Mouse (Mus musculus) liver (tissue): Measurements from ENCODE around the gene Gnb5.

Experiments used
- DNase-seq: peaks from one replicate; pipeline ENCODE4 v3.0.0-alpha.2; 2020; ENCODE audit warnings: mixed read lengths

Gene Gnb5

DNA sequence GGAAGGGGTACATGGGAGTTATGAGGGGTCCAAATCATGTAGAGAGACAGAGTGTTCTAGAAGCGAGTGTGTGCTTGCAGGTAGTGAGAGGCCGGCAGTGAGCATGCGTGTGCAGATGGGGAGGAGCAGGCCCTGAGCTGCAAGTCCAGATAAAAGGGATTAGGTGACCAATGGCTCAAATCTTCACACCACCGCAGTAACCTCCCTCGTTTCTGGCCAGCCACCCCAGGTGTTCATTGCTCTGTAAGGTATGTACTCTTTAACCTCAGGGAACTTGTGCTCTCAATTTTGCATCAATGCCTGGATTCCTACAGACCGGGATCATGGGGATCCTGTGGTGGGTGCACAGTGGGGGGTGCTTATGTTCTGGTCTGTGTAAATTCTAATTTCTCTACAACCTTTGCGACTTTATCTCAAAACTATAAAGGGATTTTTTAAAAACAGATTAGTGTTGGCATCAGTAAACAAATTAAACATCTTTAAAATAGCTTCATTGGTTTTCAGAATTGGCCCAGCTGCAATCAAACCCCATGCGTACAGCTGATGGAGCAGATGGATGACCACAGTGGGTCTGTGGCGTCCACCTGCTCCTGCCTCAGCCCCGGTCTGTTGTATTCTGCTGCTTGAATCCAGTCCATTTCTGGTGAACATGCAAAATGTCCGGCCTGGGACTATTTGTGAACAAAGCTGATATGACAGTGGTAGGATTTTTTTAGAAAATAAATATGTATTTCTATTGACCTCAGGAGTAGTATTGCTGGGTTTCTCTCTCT, at the start of gene Gnb5:
Gnb5 (plus strand) TSS at position 163 of the 773 bp plus-strand sequence.
- DNase-seq: no peak

DNA sequence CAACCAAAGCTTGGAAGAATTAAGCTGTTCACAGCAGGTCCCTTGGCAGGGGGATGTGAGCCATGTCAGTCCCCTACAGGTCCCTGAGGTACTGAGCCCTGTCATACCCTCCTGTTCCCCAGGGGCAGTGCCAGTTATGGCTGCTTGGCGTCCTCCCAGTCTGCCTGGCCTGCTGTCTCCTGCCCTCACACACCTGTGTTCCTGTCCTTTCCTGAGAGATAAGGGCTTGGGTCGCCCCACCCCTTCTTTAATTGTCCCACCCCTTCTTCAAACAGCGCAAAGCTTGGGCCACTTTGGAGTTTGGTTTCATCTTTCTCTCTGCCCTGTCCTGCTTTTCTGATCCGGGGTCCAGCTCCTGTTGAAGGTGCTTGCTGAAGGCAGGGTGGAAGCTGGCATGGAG, 47.3 kb upstream of the Gnb5 start:
- DNase-seq: no peak

DNA sequence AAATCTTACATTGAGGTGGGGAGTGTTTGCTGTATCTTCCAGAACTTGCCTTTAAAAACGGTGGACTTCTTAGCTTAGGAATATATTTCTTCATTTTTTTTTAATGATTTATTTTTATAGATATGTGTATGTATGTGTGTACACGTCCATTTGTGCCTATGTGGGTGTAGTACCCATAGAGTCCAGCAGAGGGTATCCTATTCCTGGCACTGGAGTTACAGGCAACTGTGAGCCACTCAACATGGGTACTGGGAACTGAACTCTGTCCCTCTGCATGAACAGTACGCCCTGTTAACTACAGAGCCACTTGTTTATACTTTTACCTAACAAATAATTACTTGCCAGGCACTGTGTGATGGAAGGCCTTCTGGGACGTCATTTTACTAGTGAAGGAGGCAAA, 46.4 kb upstream of the Gnb5 start:
- DNase-seq: no peak

DNA sequence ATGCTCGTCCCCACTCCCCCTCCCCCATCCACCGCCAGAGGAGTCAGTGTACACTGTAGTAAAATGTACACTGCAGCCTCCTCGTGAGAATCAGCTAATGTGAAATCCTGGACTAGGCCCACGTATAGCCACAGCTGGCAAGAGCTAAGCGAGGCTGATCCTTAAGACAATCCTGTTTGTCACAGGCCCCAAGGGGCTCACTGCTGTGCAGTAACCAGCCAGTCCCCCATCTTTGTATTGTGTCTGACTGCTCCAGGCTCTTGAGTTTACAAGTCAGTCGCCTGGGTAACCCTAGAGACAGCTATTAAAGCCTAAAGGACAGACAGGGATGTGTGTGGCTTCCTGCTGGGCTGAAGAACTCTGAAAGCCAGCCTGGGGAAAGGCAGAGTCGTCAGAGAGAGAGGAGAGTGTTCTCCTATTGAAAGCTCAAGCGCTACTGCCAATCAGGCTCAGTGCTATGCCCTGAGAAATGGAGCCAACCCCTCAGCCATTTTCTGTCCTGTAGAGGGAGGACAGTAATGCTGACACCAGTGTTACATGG, 44.7 kb upstream of the Gnb5 start:
- peak; percentile 18 for DNase-seq

DNA sequence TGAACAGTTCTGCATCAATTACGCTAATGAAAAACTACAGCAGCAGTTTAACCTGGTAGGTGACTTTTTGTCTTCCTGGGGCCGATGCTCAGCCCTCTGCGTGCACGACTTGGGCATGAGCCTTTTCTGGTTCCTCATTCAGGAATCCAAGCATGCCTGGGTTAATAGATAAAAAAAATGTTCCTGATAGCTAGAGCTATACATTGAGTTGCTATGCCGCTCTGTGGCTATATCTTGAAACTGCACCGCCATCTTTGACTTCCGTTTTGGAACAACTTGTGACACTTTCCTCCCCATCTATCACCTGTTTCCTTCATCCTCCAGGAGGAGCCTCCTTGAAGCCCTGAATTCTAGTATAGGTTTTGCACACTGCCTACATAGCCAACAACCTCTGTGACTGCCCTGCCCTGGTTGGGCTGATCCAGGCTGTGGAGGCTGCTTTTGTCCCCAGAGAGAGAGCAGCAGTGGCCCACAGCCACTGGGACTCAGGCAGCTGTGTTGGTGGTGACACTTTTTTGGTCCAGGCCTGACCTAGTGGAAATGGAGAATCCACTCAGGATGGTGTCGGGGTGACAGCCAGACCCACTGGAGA, 43.8 kb upstream of the Gnb5 start:
- no peak for DNase-seq

DNA sequence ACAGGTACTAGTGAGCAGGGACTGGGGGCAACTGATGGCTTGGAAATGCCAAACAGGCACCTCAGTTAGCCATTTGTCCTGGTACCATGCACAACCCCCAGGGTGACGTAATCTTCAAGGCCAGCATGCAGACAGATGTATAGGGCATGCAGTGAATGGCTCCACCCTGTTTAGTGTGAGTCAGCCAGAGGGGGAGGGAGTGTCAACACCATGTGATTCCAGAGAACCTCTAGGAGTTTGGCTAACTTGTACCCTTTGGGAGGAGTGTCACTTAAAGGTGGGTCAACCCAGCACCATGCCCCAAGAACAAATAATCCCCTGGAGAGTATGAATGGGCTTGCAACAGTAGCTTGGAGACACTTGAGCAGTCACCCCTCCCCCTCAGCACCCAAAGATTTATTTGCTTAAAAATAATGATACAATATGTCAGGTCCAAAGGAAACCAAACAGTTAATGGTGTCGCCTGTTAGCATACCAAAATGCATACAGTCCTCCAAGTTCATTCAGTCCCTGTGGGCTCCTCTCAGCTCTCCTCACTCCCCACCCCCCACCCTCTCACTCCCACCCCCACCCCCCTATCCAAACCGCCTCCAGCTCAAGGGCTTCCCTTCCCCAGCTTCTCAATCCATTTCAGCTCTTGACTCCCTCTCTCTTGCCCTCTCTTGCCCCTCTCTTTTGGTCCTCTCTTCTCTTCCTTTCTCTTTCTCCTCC, 41.9 kb upstream of the Gnb5 start:
- no peak for DNase-seq

DNA sequence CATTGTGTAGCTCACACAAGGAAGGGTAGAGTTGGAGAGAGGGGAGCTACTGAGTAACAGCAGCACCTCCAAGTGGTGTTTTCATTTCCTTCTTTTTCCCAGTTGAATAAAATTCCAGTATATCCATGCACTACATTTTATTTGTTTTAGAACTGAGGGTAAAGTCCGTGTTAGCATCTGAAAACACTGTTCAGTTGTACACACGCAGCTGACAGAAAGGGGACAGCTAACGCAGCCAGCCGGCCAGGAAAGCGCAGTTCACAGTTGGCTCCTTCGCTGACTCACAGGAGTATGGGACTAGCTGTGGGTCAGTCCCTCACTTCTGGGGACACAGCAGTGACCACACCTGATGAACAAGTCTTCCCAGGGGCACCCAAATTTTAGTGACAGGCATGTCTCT, 38.9 kb upstream of the Gnb5 start:
- DNase-seq: no peak

DNA sequence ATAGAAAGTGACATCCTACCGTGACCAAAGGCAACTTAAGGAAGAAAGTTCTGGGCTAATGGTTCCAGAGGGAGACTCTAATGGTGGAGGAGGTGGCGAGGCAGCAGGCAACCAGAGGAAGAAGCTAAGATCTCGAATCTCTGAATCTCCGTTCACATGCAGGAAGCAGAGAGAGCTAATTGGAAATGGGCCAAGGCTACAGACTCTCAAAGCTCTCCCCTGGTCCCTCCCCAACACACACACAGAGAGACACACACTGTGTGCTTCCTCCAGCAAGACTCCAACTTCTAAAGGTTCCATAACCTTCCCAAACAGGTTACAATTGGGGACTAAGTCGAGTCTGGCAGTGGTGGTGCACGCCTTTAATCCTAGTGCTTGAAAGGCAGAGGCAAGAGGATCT, 35.7 kb upstream of the Gnb5 start:
- no peak for DNase-seq

DNA sequence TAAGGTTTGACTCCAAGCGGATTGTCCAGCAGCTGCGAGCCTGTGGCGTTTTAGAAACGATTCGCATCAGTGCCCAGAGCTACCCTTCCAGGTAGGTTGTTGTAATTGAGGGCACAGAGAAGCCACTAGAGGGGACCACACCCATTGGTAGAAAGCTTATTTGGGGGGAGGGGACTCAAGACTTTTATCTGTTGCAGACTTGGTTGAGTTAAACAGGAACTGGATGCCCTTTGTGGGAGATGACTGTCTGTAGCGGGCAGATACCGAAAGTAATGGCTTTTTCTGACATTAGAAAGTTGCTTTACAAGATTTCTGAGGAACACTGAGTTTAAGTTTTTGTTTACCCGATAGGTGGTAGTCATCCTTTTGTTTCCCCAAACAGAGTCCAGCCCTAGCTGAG, 34.5 kb upstream of the Gnb5 start:
- DNase-seq: no peak

DNA sequence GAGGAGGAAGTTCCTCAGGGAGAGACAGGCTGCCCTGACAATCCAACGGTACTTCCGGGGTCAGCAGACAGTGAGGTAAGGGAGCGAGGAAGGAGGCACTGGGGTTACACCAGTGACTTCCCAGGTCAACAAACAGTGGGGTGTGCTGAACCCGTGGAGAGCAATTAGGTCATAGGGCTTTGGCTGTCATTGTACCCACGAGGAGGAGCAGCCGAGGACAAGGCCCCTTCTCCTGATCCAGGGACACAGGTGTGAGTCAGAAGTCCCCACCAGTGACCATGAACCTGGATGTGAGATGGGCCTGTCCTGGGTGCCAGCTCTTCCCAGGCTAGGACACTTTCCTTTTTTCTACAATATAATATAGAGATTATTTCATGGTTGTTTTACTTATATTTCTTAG, 32.4 kb upstream of the Gnb5 start:
- no peak for DNase-seq

DNA sequence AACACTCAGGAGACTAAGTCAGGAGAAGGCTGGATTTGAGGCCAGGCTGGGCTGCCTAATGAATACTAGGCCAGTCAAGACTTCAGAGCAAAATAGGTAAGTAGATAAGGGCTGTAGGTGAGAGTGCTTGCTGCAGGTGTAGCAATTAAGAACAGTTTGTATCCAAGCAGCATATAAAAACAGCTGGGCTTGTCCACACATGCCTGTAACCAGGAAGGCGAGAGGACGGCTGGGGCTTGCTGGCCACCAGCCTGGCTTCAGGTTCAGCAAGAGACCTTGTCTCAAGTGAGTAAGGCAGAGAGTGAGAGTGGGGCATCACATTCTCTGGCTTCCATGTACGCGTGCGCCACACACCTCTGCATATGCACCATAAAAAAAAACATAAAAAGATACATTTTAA, 31.6 kb upstream of the Gnb5 start:
- no peak for DNase-seq

DNA sequence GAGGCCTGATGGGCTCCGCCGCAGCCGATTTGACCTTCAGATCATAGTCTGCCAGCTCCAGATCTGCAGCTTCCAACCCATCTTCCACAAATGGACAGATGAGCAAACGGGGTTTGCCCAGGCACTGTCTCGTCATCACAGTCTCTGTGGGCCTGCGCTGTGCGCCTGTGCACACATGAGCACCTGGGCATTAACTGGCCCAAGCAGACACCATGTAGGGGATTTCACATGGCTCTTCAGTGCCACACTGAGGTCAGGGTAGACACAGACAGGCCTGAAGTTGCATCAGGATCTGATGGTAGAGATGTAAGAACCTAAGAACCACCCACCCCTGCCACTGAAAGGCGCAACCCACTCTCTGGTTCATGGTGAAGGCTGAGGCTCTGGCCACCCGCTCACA, 31.0 kb upstream of the Gnb5 start:
- no peak for DNase-seq

DNA sequence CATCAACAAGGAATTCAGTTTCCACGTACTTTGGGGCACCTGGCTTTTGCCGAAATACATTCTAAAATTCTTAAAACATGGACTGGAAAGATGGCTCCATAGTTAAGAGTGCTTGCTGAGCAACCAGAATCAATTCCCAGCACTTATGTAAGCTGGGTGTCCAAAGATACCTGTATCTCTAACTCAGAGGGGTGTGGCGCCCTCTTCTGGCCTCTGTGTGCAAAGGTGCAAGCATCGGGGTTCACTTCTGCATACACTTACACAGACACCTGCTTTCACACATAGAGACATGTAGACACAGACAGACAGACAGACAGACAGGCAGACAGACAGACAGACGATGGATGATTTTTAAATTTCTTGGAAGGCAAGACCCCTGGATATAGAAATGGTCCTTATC, 25.3 kb upstream of the Gnb5 start:
- DNase-seq: peak; percentile 50

DNA sequence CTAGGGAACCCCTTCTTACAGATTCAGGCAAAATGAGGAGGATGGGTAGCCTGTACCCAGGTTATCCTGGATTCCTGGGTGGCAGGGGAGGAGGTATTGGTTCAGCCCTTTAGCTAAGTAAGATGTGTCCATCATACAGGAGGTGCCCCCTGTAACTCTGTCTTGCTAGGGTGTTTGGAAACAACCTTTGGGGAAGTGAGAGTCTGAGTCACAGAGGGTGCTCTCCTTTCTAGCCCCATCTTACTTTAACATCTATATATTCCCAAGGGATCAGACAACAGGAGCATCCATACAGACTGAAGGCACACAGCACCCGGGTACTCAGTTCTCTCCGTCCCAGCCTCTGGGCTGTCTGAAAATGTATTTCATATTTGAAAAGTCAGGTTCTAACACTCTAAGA, 23.9 kb upstream of the Gnb5 start:
- DNase-seq: no peak

DNA sequence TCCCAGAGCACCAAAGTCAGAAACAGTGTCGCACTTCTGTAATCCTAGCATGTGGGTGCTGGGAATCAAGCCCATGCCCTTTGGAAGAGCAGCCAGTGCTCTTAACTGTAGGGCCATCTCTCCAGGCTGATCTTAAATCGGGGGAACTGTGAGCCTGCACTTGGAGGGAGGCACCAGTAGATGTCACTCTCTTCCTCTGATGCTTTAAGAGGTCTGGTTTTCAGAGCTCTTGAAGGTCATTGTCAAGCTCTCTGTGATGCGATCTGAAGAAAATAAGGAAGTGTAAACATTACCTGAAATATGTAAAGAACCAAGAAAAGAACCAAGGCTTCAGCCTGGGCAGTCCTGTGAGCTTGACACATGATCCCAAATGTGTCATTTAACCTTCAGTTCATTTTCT, 23.3 kb upstream of the Gnb5 start:
- peak; percentile 16 for DNase-seq

DNA sequence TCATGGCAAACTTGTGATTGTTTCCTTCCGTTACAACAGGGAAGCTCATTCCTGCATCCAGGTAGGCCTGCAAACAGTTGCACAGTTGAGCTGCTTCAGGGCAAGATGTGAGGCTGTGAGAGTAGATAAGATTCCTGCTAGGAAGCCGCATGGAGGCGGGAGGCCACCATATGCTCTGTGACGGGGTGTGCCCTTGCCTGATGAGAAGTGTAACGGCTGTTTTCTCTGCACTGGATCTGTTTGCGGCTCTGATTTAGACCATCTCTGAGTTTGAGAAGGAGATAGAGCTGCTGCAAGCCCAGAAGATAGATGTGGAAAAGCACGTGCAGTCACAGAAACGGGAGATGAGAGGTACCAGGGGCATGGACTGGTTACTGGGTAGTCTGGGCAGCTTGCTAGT, 22.5 kb upstream of the Gnb5 start:
- DNase-seq: no peak

DNA sequence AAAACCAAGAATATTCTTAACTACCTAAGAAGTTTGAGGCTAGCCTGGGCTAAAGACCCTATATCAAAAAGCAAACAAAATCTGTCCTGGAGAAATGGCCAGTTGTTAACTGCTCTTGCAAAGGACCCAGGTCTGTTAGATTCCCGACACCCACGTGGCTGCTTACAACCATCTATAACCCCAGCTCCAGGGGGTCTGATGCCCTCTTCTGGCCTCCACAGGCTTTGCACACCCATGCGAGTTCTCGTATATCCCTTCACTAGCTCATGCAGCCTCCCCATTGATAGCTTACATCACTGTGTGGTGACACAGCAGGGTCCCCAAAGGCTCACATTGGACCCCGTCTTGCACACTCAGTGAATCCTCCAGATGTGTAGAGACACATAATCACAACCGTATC, 20.7 kb upstream of the Gnb5 start:
- DNase-seq: no peak

DNA sequence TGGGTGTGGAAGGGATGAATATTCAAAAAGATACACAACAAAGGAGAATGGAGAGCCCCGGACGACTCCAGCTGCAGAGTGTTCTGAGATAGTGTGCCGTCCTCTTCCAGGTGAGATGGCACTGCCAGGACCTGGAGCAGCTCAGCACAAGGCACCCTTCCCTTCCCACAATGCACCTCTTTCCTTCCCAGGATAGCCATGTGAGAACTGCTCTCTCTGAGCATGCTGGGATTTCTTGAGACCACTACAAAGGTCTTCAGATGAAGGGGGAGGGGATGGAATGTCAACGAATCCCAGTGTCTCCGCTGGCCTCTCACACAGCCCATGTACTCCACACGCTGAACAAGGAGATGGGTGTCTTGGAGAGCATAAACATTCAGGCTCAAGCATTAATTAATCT, 18.5 kb upstream of the Gnb5 start:
- DNase-seq: no peak

DNA sequence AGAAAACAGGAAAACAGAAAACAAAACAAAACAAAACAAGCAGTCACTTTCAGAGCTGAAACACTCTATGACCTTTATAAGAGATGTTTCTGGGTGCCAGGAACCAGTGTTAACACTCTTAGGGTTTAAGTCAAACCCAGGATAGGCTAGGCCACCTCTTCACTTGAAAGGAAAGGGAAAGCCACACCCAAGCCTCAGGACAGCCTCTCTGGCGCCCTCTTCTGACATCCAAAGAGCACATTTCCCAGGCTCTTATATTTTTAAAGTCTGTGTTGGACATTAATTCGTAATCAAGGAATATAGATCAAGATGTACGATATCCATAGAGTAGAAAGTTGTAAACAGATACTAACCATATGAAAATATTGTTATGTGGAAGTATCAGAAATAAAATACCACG, 16.5 kb upstream of the Gnb5 start:
- DNase-seq: no peak

DNA sequence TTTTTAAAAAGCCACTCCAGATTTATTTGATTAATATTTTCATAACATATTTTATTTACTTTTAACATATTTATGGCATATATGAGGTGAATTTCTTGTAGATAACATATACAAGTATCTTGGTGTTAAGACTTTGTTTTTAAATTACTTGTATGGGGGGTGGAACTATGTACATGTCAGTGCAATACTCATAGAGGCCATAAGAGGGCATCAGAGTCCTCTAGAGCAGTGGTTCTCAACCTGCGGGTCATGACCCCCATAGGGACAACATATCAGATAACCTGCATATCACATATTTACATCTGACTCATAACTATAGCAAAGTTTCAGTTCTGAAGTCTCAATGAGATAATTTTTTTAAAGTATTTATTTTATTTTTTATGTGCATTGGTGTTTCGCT, 6.7 kb upstream of the Gnb5 start:
- no peak for DNase-seq

DNA sequence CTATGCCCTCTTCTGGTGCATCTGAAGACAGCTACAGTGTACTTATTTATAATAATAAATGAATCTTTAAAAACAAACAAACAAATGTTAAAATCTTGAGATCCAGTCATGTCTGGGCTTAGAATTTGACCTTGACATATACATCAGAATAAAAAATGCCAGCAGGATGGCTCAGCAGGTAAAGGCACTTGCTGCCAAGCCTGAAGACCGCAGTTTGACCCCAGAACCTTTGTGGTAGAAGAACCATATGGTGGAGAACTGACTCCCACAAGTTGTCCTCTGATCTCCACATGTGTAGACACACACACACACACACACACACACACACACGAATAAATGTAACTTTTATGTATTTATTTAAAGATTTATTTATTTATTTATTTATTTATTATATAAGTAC, 3.1 kb upstream of the Gnb5 start:
- DNase-seq: no peak

DNA sequence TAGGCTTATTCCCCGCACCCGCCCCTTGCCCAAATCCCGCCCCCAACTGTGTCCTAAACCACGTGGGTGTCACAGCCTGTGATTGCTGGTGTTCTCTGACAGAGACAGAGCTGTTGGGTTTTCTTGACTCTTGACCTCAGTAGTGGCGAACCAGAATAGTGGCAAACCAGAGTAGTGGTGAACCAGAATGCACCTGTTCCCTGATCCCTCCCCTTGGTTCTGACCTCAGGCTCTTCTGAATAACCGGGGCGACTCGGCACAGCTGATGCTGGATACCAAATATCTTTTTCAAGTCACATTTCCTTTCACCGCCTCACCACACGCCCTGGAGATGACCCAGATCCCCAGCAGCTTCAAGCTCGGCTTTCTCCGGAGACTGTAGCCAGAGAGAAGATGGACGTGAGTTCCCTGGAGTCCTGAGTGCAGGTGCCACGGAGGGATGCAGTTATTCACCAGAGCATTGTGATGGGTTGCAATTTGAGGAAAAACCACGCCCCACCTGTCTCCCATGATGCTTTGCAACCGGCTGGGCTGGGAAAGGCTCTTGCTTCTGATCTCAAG, 2.3 kb upstream of the Gnb5 start:
- no peak for DNase-seq

DNA sequence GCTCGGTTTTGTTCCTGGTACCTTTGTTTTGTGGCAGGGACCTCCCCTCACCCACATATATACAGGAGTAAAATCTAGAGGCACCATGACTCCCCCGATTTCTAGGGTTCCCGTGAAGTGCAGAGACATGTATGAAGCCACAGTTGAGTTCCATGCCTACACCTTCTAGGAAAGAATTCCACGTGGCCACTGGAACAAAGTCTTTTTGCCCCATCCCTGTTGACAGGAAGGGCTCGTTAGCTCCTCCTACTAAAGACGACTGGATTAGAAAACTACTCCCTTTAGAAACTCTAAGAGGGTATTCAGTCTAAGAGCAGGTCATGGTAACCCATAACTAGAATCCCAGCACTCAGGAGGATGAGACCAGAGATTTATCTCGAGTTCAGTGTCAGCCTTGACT, 1.8 kb upstream of the Gnb5 start:
- no peak for DNase-seq

DNA sequence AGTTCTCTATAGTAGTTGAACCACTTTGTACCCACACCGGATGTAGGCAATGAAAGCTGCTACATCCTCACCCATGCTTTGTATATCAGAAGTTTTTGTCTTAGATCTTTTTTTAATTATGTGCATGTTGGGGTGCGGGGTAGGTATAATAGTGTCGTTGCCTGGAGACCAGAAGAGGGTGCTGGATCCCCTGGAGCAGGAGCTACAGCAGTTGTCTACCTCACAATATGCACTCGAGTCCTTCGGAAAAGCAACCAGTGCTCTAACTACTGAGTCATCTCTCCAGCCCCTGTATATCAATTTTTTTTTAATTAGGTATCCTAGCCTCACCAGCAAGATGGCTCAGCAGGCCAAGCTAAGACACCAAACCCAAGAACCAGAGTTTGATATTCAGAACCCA, 927 bp downstream of the Gnb5 start:
- DNase-seq: no peak
